Mouse (Mus musculus) forebrain, postnatal 0 days (tissue): ENCODE measurements around the gene Tsc22d1. TPM values are rescaled to one million over a fixed set of nuclear protein-coding genes. Genes with fewer than 3 reads are reported as not detected.

Experiments
- ATAC-seq: fragments of 200-750 bp; cut with Nextera tagmentation; 2 replicates; pipeline ENCODE4 v1.8.0; 2017; ENCODE audit warnings: mild to moderate bottlenecking, moderate library complexity
- DNase-seq: peaks from one replicate; pipeline ENCODE4 v3.0.0-alpha.2; 2015
- H3K27ac ChIP-seq: fragments of 300-500 bp; sonication (generic); 2 replicates; pipeline ENCODE4 v1.5.1; 2014; ENCODE audit warnings: low read depth, mild to moderate bottlenecking, antibody characterized with exemption, low read length, moderate library complexity, mixed read lengths
- H3K27me3 ChIP-seq: fragments of 300-500 bp; sonication (generic); 2 replicates; pipeline ENCODE4 v1.6.1; 2014; ENCODE audit warnings: mild to moderate bottlenecking, low read length, mixed read lengths; ENCODE audit not compliant: insufficient read depth
- H3K36me3 ChIP-seq: fragments of 300-500 bp; sonication (generic); 2 replicates; pipeline ENCODE4 v1.6.1; 2014; ENCODE audit warnings: mild to moderate bottlenecking, moderate library complexity; ENCODE audit not compliant: insufficient read depth
- H3K4me1 ChIP-seq: fragments of 300-500 bp; sonication (generic); 2 replicates; pipeline ENCODE4 v1.6.1; 2014; ENCODE audit warnings: antibody characterized with exemption; ENCODE audit not compliant: insufficient read depth
- H3K4me2 ChIP-seq: fragments of 300-500 bp; sonication (generic); 2 replicates; pipeline ENCODE4 v1.6.1; 2014; ENCODE audit warnings: low read depth, mild to moderate bottlenecking, moderate library complexity
- H3K4me3 ChIP-seq: fragments of 300-500 bp; sonication (generic); 2 replicates; pipeline ENCODE4 v1.5.1; 2014; ENCODE audit warnings: low read depth, low read length, mixed read lengths
- H3K9ac ChIP-seq: fragments of 300-500 bp; sonication (generic); 2 replicates; pipeline ENCODE4 v1.6.1; 2014; ENCODE audit warnings: mild to moderate bottlenecking
- H3K9me3 ChIP-seq: fragments of 300-500 bp; sonication (generic); 2 replicates; pipeline ENCODE4 v1.6.1; 2016; ENCODE audit warnings: low read length
- CTCF ChIP-seq: sonication (generic); IDR thresholded peaks from 2 replicates; pipeline ENCODE4 v1.5.1; 2016; ENCODE audit warnings: antibody characterized with exemption, control low read depth, low read depth
- WGBS: fragments of 180-500 bp; shearing (Covaris S2); extraction: QIAGEN DNeasy Blood & Tissue Kit; methylation state at CpG from one replicate; pipeline ENCODE4 v1.1.7; 2014; 5-methylcytosine and 5-hydroxymethylcytosine counted together
- polyA plus RNA-seq: library from polyadenylated mRNA; unstranded; fragments of >200 nt; fragmentation: Nextera tagmentation; extraction: Ambion mirVana; gene quantifications from 2 replicates; pipeline ENCODE4 v1.2.1, GENCODE M21; 2015
- total RNA-seq: library from RNA; depleted of rRNA; stranded (reverse); fragments of >200 nt; gene quantifications from 2 replicates; pipeline ENCODE4 v1.2.3, GENCODE M21; 2014; rRNA removed

Gene Tsc22d1
- total and polyA plus RNA-seq, 2 experiments from 2014 or later: 575 to 725 TPM

GRCm38 (mm10) chr14:76544136-76544535 lies 129.4 kb downstream of the Tsc22d1 start:
- H3K9ac ChIP-seq: no peak overlapping the region
- H3K4me2 ChIP-seq: no peak overlapping the region
- no peaks in the 10 kb centered on the region for H3K27me3 ChIP-seq
- ATAC-seq (no peak), DNase-seq (no peak)
- 91% methylated on average over 6 of the region's 6 CpGs for WGBS
- TF ChIP-seq CTCF: no peak
- peaks cover 16% of the 10 kb centered on the region; the same call in 1 of the 2 replicates for H3K36me3 ChIP-seq
- no peaks in the 10 kb centered on the region for H3K4me1 ChIP-seq
- H3K9me3 ChIP-seq: no peaks in the 10 kb centered on the region
- no peak overlapping the region for H3K4me3 ChIP-seq
- H3K27ac ChIP-seq: no peak overlapping the region

- no peak for TF ChIP-seq CTCF
- peak; percentile 44; the same call in 1 of the 2 replicates for ATAC-seq
- peak overlapping the region; percentile 90 for H3K9ac ChIP-seq
- 29% methylated on average over 18 of the region's 18 CpGs for WGBS
- peak overlapping the region; percentile 87 for H3K4me2 ChIP-seq
- DNase-seq: peak; percentile 74
- no peaks in the 10 kb centered on the region for H3K27me3 ChIP-seq
- peak overlapping the region; percentile 96 for H3K27ac ChIP-seq
- H3K9me3 ChIP-seq: no peaks in the 10 kb centered on the region
- no peaks in the 10 kb centered on the region for H3K36me3 ChIP-seq
- H3K4me3 ChIP-seq: peak overlapping the region; percentile 68
- peaks cover 7% of the 10 kb centered on the region for H3K4me1 ChIP-seq
Observed at GRCm38 (mm10) chr14:76555263-76556030, 140.7 kb downstream of the Tsc22d1 start.

GRCm38 (mm10) chr14:76556031-76556851 lies 141.5 kb downstream of the Tsc22d1 start:
- peak; percentile 81 for ATAC-seq
- H3K4me1 ChIP-seq: peaks cover 7% of the 10 kb centered on the region
- peak overlapping the region; percentile 90 for H3K9ac ChIP-seq
- peak overlapping the region; percentile 96 for H3K27ac ChIP-seq
- peak; percentile 84 for DNase-seq
- H3K4me3 ChIP-seq: peak overlapping the region; percentile 68
- no peaks in the 10 kb centered on the region for H3K27me3 ChIP-seq
- peak; percentile 12; the same call in 1 of the 2 replicates for TF ChIP-seq CTCF
- 1% methylated on average over 65 of the region's 67 CpGs for WGBS
- no peaks in the 10 kb centered on the region for H3K9me3 ChIP-seq
- no peaks in the 10 kb centered on the region for H3K36me3 ChIP-seq
- peak overlapping the region; percentile 87 for H3K4me2 ChIP-seq

DNA sequence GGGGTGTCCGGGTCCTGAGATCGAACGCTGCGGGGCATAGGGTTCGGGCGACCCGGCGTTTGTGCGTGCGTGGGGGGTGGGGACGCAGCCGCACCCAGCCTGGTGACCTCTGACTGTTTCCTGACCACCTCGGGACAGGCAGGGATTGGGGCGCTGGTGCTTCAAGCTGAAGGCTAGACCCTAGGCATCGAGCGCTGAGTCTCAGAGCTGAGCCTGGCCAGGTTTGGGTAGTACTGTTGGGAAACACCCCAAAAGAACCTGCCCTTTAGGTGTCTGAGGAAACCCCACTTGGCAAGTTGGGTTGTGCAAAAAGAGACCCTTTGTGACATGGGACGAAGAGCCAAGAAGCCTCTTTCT lies 142.1 kb downstream of the Tsc22d1 start, which contains the start of gene Serp2:
Gene Serp2 (minus strand): TSS at position 38 of the 357 bp plus-strand sequence.
- Histone ChIP-seq H3K36me3 (no peaks in the 10 kb centered on the region), H3K4me3 (peak within 1 kb of the TSS; percentile 68), H3K4me2 (peak within 1 kb of the TSS; percentile 87), H3K4me1 (peaks cover 7% of the 10 kb centered on the region), H3K27me3 (no peaks in the 10 kb centered on the region), H3K27ac (peak within 1 kb of the TSS; percentile 96), H3K9ac (peak within 1 kb of the TSS; percentile 90), H3K9me3 (no peaks in the 10 kb centered on the region)
- ATAC-seq (peak; percentile 10), DNase-seq (peak; percentile 41)
- 9% methylated on average over 17 of the region's 17 CpGs for WGBS
- no peak for TF ChIP-seq CTCF

Other genes with a start within 250 kb of the Tsc22d1 start
- gene Serp2, start 141.9 kb downstream of the Tsc22d1 start, total RNA-seq: 125 and 205 TPM in 2 replicates
- 277 and 303 TPM in 2 replicates for gene Serp2, start 141.9 kb downstream of the Tsc22d1 start, polyA plus RNA-seq